Mouse (Mus musculus) hindbrain, embryonic 10.5 days (tissue): ENCODE results near the gene Plcxd2. TPM values are rescaled to one million over a fixed set of nuclear protein-coding genes. Genes with fewer than 3 reads are reported as not detected.

ENCODE experiments used
- DNase-seq: peaks from one replicate; pipeline ENCODE4 v3.0.0-alpha.2; 2017; ENCODE audit warnings: low spot score
- H3K27ac ChIP-seq: fragments of 300-500 bp; sonication (generic); 2 replicates; pipeline ENCODE4 v1.5.1; 2016; ENCODE audit warnings: mild to moderate bottlenecking, moderate library complexity
- H3K27me3 ChIP-seq: fragments of 300-500 bp; sonication (generic); 2 replicates; pipeline ENCODE4 v1.6.1; 2016; ENCODE audit warnings: mild to moderate bottlenecking; ENCODE audit not compliant: poor library complexity, insufficient read depth, severe bottlenecking
- H3K36me3 ChIP-seq: fragments of 300-500 bp; sonication (generic); 2 replicates; pipeline ENCODE4 v1.6.1; 2016; ENCODE audit warnings: mild to moderate bottlenecking, moderate library complexity
- H3K4me1 ChIP-seq: fragments of 300-500 bp; sonication (generic); replicated peaks from 2 replicates; pipeline ENCODE4 v1.6.1; 2016; ENCODE audit warnings: mild to moderate bottlenecking
- H3K4me3 ChIP-seq: fragments of 300-500 bp; sonication (generic); 2 replicates; pipeline ENCODE4 v1.5.1; 2016; ENCODE audit warnings: mild to moderate bottlenecking, moderate library complexity
- H3K9me3 ChIP-seq: fragments of 300-500 bp; sonication (generic); 2 replicates; pipeline ENCODE4 v1.6.1; 2016; ENCODE audit warnings: mild to moderate bottlenecking, moderate library complexity
- WGBS: fragments of 180-500 bp; shearing (Covaris S2); methylation state at CpG from one replicate; pipeline ENCODE4 v1.1.7; 2016; 5-methylcytosine and 5-hydroxymethylcytosine counted together
- polyA plus RNA-seq: library from polyadenylated mRNA; unstranded; fragments of >200 nt; fragmentation: Nextera tagmentation; extraction: Ambion mirVana; gene quantifications from 2 replicates; pipeline ENCODE4 v1.2.1, GENCODE M21; 2016

Plcxd2 gene
- polyA plus RNA-seq, 1 experiment from 2014 or later: 3.3 TPM

DNA sequence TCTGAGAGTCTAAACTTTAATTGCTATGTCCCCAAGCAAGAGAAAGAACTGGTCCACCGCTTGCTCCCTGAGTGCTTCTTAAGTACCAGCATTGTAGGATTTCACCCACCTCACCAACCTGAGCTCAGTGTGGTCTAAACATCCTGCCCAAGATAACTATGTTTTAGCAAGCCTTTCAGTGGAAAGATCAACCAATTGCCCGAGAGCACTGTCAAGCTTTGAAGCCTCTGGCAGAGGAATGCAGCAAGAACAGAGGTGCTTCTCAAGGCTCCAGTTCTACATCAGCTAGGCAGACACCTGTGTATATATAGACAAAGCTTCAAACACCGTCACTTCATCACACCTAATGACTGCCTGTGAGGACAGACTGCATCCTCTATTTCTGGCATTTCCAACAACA is 1.3 kb downstream of the Plcxd2 start:
- no peak overlapping the region for H3K27ac ChIP-seq
- no peaks in the 10 kb centered on the region for H3K9me3 ChIP-seq
- peaks cover 10% of the 10 kb centered on the region; the same call in 1 of the 2 replicates for H3K27me3 ChIP-seq
- WGBS: 81% methylated on average over 3 of the region's 3 CpGs
- no peaks in the 10 kb centered on the region for H3K36me3 ChIP-seq
- peaks cover 15% of the 10 kb centered on the region for H3K4me1 ChIP-seq
- DNase-seq: no peak
- peak overlapping the region; percentile 69; the same call in 1 of the 2 replicates for H3K4me3 ChIP-seq

DNA sequence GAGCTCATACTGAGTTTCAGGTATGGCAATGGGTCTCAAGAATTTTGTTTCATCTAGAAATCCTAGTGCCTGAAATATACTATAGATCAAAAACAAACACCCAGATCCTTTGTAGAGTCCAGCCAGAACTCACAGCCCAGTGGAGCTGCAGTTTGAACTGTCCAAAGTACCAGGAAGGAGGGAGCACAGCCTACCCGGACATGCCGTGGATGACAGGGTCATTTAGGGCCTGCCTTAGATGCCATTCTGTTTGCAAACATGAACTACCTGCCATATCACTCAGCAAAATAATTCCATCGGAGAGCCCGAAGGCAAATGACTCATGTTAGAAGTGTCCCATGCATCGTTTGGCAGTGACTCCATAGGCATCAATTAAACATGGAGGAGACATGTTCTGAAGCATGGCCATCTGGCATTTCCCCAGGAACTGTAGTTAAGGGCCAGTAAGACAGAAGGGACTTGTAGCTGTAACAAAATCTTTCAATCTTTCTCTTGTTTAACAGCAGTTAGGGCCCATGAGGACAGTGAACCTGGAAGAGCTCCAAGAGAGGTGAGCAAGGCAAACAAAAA is 1.9 kb downstream of the Plcxd2 start:
- peak; percentile 2 for DNase-seq
- WGBS: 86% methylated on average over 5 of the region's 5 CpGs
- H3K4me1 ChIP-seq: peaks cover 15% of the 10 kb centered on the region

DNA sequence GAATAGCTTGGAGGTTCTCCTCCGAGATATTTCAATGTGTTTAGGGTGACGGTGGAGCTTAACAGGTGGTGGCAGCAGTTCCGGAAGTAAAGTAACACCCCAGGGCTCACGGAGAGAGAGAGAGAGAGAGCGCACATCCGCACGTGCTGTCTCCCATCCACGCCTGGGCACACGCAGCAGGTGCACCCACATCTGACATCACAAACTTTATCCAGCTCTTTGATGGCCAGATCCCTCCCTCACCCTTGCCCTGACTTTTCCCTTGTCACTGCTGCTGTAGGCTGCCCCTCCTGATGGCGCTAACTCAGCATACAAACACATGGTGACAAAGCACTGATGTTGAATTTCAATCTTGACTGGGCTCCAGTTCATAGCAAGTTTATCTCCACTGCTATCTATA is 3.8 kb downstream of the Plcxd2 start:
- H3K27ac ChIP-seq: no peak overlapping the region
- peaks cover 10% of the 10 kb centered on the region; the same call in 1 of the 2 replicates for H3K27me3 ChIP-seq
- WGBS: 84% methylated on average over 10 of the region's 10 CpGs
- no peak for DNase-seq
- H3K36me3 ChIP-seq: no peaks in the 10 kb centered on the region
- H3K9me3 ChIP-seq: no peaks in the 10 kb centered on the region
- H3K4me1 ChIP-seq: peaks cover 15% of the 10 kb centered on the region
- no peak overlapping the region for H3K4me3 ChIP-seq

More for the DNA sequence above, 1.9 kb downstream of the Plcxd2 start:
- Histone ChIP-seq H3K9me3 (no peaks in the 10 kb centered on the region), H3K27me3 (peaks cover 10% of the 10 kb centered on the region; the same call in 1 of the 2 replicates), H3K4me3 (no peak overlapping the region), H3K27ac (no peak overlapping the region), H3K36me3 (no peaks in the 10 kb centered on the region)

DNA sequence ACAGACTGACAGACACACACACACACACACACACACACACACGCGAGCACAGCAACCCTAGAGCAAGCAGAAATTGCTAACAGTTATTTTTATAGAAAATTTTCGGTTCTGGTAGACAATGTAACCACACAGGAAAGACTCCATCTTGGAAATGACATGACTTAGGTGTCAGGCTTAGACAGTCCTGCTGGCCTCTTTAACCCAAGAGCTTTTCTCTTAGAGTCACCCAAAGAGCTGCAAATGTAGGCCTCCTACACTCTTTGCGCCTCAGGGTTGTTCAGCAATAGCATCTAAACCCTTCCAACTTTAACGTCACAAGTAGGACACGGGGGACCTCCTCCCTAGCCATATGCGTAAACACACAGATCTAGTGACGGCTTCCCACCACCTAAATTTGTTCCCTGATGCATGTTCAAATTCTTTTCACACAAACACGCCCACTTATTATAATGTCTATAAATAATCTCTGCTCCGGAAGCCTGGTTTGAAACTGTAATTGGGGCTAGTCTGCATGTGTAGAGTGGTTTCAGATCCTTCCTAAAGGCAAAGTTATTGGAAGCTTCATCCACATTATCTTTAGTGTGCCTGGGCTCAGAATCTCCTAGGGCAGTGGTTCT is 8.4 kb downstream of the Plcxd2 start:
- Histone ChIP-seq H3K4me1 (peaks cover 21% of the 10 kb centered on the region), H3K36me3 (no peaks in the 10 kb centered on the region), H3K4me3 (no peak overlapping the region), H3K27me3 (peaks cover 5% of the 10 kb centered on the region; the same call in 1 of the 2 replicates), H3K27ac (no peak overlapping the region), H3K9me3 (no peaks in the 10 kb centered on the region)
- WGBS: 91% methylated on average over 10 of the region's 10 CpGs
- no peak for DNase-seq

DNA sequence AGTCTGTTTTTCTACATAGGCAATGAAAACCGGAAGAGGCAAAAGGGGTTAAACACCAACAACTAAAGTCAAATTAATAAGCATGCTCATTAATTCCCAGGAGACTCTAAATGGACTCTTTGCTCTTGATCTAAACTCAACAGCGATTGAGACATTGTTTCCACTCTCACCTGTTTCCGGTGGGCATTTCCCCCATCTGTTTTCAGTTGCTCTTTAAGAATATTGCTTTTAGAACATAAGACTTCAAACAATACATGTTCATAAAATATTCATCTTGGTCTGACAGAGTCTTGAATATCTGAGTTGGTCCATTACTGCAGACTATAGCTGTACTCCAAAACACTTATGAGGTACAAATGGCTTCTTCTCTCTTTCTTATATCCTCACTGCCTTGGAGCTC is 9.0 kb downstream of the Plcxd2 start:
- Histone ChIP-seq H3K9me3 (no peaks in the 10 kb centered on the region), H3K36me3 (no peaks in the 10 kb centered on the region), H3K4me3 (no peak overlapping the region), H3K27ac (no peak overlapping the region), H3K27me3 (peaks cover 8% of the 10 kb centered on the region; the same call in 1 of the 2 replicates), H3K4me1 (peaks cover 21% of the 10 kb centered on the region)
- WGBS: 88% methylated on average over 3 of the region's 3 CpGs
- DNase-seq: no peak

DNA sequence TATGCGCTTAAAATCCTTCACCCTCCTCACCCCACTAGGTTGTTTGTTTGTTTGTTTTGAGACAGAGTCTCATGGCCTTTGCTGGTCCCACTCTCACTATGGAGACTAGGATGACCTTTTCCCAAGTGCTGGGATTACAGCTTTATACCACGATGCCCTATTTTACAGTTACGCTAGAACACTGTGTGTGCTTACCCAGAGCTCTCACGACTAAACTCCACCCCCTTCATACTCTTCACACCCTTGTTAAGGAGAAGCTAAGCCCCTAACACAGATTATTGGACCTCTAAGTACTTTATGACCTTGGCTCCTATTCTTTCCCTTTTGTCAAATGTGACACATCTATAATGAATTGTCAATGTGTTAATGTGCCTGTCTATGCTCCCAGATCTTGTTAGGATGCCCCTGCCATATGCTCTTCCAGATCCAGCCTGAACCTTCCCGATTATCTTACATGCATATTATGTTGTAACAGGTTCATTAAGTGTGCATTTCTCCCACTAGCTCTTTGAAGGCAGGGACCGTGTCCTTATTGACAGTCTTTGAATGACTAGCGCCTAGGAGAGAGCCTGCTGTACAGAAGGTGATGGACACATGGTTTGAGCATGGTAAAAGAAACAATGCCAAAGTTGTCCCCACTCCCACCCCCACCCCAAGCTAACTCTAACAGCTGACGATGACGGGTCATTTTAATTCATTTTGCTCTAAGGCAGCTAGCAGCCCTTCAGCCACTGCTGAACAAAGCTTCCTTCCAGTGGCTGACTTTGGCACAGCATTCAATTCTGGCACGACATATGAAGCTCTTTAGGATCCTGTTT is 10.4 kb downstream of the Plcxd2 start:
- no peaks in the 10 kb centered on the region for H3K9me3 ChIP-seq
- 51% methylated on average over 10 of the region's 10 CpGs for whole genome bisulfite sequencing
- H3K36me3 ChIP-seq: no peaks in the 10 kb centered on the region
- peaks cover 4% of the 10 kb centered on the region; the same call in 1 of the 2 replicates for H3K27me3 ChIP-seq
- no peak overlapping the region for H3K4me3 ChIP-seq
- H3K27ac ChIP-seq: no peak overlapping the region
- peaks cover 21% of the 10 kb centered on the region for H3K4me1 ChIP-seq
- peak; percentile 38 for DNase-seq

DNA sequence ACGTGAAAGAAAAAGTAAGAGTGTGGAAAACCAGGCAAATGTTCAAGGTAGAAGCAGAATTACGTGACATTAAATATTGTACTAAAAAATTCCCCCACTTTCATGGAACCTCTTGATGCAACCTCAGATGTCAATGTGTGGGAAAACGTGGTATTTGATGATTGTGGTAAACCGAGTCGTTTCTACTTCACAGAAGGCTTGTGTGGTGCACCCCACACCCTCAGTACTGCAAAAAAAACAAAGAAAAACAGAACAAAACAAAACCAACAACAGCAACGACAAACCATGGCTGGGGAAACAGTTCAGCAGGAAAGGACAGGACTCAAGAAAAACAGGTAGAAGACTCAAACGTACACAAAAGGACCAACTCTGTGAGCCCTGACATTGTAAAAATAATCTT is 11.8 kb downstream of the Plcxd2 start:
- 79% methylated on average over 7 of the region's 7 CpGs for WGBS
- no peaks in the 10 kb centered on the region for H3K9me3 ChIP-seq

DNA sequence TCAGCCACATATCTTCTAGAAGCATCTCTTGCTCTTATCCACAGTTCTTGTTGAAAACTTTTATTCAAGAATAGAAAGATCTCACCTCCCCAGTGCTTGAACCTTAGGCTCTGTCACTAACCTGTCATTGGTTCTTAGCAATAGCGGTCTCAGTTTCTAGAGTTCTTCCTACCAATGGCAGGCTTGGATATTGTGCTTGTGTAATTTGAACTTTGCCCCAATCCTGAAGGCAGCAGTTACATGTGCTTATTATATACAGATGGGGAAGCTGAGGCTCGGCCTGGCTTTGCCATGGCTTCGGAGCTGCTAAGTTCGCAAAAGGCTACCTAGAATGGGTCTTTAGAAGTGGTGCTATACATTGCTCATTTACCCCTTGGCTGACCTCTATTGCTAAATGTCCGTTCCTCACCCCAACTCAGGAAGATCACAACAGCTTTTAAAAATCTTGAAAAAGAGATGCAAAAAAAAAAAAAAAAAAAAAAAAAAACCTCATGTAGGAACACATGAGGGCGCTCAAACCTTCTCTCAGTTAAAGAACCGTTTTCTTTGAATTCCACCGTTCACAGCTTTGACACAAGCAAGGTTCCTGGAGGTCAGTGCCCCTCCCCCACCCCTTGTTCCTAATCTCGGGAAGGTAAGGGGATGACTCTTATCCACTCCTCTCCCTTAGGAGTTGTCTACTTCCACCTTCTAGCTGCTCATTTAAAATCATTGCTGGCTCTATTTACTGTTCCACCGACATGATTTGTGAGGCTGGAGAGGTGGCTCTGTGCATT is 18.9 kb downstream of the Plcxd2 start:
- DNase-seq: peak; percentile 11
- Histone ChIP-seq H3K27ac (no peak overlapping the region), H3K36me3 (no peaks in the 10 kb centered on the region), H3K4me3 (no peak overlapping the region), H3K9me3 (no peaks in the 10 kb centered on the region), H3K4me1 (0 out of 2 replicates have a peak, but pooled peaks cover 2% of the 10 kb centered on the region), H3K27me3 (no peaks in the 10 kb centered on the region)
- 49% methylated on average over 10 of the region's 10 CpGs for WGBS

More for the DNA sequence above, 11.8 kb downstream of the Plcxd2 start:
- DNase-seq: no peak
- Histone ChIP-seq H3K27ac (no peak overlapping the region), H3K4me1 (peaks cover 21% of the 10 kb centered on the region), H3K4me3 (no peak overlapping the region), H3K27me3 (peaks cover 4% of the 10 kb centered on the region; the same call in 1 of the 2 replicates), H3K36me3 (no peaks in the 10 kb centered on the region)

DNA sequence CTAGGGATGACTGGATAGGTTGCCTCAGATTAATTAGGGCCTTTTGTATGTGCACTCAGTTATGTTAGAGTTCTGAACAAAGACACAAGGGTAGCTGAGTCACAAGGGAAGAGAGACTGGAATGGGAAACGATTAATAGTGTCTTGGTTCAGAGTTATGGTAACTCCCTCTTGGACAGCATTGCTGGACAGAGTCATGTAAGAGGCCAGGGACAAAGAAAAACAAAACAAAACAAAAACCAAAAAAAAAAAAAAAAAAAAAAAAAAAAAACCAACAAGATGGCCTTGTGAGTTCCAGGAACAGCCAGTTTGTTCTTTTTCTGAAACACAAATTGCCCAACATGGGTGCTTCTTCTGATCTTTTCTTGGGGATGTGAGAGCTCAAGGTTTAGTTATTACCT is 23.8 kb downstream of the Plcxd2 start:
- Histone ChIP-seq H3K9me3 (no peaks in the 10 kb centered on the region), H3K27me3 (no peaks in the 10 kb centered on the region), H3K4me3 (no peak overlapping the region), H3K27ac (no peak overlapping the region), H3K36me3 (no peaks in the 10 kb centered on the region), H3K4me1 (no peaks in the 10 kb centered on the region)
- DNase-seq: no peak
- 79% methylated on average over 1 of the region's 1 CpGs for WGBS

DNA sequence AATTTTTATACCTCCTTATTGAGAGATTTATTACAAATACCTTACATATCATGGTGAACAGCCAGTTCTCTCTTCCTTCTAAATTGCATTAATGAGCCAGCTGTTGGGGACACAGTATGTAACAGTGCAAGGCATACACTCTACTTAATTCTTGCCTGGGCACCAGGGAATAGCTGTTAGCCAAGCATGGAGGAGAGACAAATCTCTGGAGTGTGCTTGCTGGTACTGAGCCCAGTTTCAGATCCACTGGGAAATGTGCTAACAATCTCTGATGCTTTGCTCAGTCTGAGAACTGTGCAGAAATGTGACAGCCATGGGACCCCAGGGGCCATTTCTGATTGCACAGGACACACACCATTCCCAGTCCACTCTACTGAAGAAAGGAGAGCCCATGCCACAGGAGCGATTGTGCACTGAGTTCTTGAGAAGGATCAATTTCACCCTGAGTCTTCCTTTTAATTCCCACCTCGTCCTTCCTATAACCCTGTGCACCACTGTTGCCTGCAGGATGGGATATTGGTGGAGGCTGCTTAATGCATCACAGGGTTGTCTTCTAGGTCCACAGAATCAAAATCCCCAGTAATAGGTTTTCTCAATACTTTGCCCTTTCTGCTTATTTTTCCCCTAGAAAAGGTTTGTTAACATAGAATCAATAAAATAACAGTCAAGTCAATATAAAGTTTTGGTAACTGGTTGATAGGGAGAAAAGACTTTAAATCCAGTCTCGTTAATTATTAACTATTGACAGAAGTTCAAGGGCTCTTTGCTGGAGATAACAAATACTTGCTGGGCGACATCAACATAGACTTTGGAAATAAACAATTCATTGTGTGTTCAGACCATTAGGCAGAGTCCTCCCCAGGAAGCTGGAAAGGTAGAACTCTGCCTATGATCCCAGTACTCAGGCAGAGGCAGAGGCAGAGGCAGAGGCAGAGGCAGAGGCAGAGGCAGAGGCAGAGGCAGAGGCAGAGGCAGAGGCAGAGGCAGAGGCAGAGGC is 25.1 kb downstream of the Plcxd2 start:
- Histone ChIP-seq H3K27me3 (no peaks in the 10 kb centered on the region), H3K27ac (no peak overlapping the region), H3K4me3 (no peak overlapping the region), H3K9me3 (no peaks in the 10 kb centered on the region), H3K4me1 (no peaks in the 10 kb centered on the region), H3K36me3 (0 out of 2 replicates have a peak, but pooled peaks cover 2% of the 10 kb centered on the region)
- no peak for DNase-seq
- 77% methylated on average over 4 of the region's 4 CpGs for WGBS

DNA sequence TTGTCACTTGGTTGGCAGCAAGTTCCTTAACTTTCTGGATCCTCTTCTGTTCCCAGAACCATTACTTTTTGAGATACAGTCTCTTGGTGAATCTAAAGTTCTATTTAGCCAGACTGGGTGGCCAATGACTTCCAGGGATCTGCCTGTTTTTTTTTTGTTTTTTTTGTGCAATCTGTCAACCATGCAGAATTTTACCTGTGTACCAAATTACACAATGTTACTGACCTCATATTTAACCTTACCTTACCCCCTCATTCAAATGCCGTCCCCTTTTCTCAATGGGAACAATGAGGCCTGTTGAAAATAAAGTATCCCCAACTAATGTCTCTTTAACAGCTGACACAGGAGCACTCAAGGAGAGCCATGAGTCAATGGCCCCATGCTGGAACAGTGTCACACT is 33.8 kb downstream of the Plcxd2 start:
- H3K27me3 ChIP-seq: no peaks in the 10 kb centered on the region
- no peak overlapping the region for H3K4me3 ChIP-seq
- no peaks in the 10 kb centered on the region for H3K4me1 ChIP-seq
- WGBS: 68% methylated on average over 1 of the region's 1 CpGs
- 0 out of 2 replicates have a peak, but pooled peaks cover 2% of the 10 kb centered on the region for H3K36me3 ChIP-seq
- H3K9me3 ChIP-seq: no peaks in the 10 kb centered on the region
- DNase-seq: no peak
- H3K27ac ChIP-seq: no peak overlapping the region
